Mouse (Mus musculus) splenic B cell, adult 2 months (primary cell): ENCODE measurements around the gene Myocd.

ENCODE experiments used
- DNase-seq: peaks from one replicate; pipeline ENCODE4 v3.0.0-alpha.2; 2011; ENCODE audit warnings: low read depth, low spot score
- H3K27me3 ChIP-seq: 2 replicates; pipeline ENCODE4 v1.6.1; 2012; ENCODE audit warnings: mild to moderate bottlenecking, low read length, moderate library complexity, mixed read lengths; ENCODE audit not compliant: control insufficient read depth, poor library complexity, insufficient read depth, severe bottlenecking
- H3K36me3 ChIP-seq: 2 replicates; pipeline ENCODE4 v1.6.1; 2012; ENCODE audit warnings: mild to moderate bottlenecking, low read length, moderate library complexity, mixed read lengths; ENCODE audit not compliant: control insufficient read depth, poor library complexity, insufficient read depth, severe bottlenecking

Myocd gene

GRCm38 (mm10) chr11:65197280-65197679 is 72.5 kb downstream of the Myocd start:
- H3K27me3 ChIP-seq: no peaks in the 10 kb centered on the region
- DNase-seq: peak; percentile 4
- H3K36me3 ChIP-seq: no peaks in the 10 kb centered on the region

- DNase-seq: no peak
Observed at GRCm38 (mm10) chr11:65186974-65187373, 82.8 kb downstream of the Myocd start.

GRCm38 (mm10) chr11:65185114-65185513 is 84.7 kb downstream of the Myocd start:
- Histone ChIP-seq H3K27me3 (no peaks in the 10 kb centered on the region), H3K36me3 (no peaks in the 10 kb centered on the region)
- DNase-seq: no peak

More at GRCm38 (mm10) chr11:65186974-65187373, 82.8 kb downstream of the Myocd start:
- Histone ChIP-seq H3K27me3 (no peaks in the 10 kb centered on the region), H3K36me3 (no peaks in the 10 kb centered on the region)

- H3K36me3 ChIP-seq: no peaks in the 10 kb centered on the region
- H3K27me3 ChIP-seq: no peaks in the 10 kb centered on the region; the same call in 1 of the 2 replicates
- no peak for DNase-seq
Observed at GRCm38 (mm10) chr11:65170121-65170750, 99.6 kb downstream of the Myocd start.

GRCm38 (mm10) chr11:65162767-65163120 is 107.0 kb downstream of the Myocd start, which contains the start of gene Arhgap44:
Gene Arhgap44 (minus strand): TSS chr11:65162961.
- H3K36me3 ChIP-seq: no peaks in the 10 kb centered on the region
- no peak for DNase-seq
- no peaks in the 10 kb centered on the region; the same call in 1 of the 2 replicates for H3K27me3 ChIP-seq

GRCm38 (mm10) chr11:65161881-65162766 is 107.7 kb downstream of the Myocd start:
- no peak for DNase-seq
- Histone ChIP-seq H3K36me3 (no peaks in the 10 kb centered on the region), H3K27me3 (no peaks in the 10 kb centered on the region)

DNA sequence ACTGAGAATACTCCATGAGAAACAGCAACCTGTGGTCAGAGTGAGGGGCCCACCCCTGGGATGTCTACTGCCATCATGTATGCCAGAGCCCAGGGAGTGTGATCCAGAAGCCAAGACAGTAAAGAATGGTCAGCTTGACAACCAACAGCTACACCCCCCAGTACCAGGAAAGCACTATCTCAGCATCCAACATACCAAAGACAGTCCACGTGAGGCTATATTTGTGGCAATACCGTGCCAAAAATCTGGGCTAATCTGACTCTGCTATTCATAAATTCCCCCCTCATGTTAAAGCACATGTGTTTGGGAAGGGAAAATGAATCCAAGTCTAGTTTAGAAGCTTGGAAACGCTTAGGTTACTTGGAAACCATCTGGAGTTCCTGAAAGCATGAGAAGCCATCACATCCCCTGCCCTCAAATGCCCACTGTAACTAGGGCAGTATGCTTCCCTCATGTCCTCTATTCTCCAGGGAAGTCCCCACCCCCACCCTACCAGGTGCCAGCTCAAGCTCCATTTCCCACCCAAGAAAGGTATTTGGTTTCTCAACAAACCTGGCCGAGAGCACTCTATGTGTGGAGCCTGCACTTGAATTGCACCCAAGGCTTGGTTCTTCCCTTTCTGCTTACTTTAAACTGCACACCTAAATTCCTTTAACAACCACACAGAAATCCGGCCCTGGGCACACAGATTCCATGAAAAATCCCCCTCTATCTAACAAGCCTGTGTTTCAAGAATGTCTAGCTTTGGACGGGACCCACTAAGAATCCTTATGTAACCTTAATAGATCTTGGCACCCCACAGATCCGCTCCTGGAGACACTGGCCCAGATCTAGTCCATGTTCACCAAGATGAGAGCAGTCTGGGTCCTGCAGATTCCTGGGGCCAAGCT is 108.6 kb downstream of the Myocd start:
- DNase-seq: no peak
- H3K36me3 ChIP-seq: no peaks in the 10 kb centered on the region

DNA sequence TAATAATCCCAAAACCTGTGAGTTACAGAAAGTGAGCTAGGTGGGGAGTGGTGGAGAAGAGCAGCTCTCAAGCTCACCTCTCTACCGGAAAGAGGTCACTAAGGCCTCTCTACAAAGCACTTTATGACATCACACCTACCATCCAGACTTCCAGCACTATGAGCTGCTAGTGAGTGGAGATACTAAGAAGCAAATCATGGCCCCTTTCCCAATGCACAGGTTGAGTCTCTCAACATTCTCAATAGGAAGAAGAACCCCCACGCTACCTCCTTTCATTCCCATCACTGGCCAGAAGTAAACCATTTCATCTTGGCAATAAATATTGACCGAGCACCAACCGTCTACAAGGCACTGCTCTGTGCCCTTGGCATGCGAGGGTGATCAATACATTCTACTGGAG is 110.0 kb downstream of the Myocd start, which contains the start of gene 1700086D15Rik:
TSS of gene 1700086D15Rik (minus strand) at position 101 of the 400 bp plus-strand sequence.
- H3K27me3 ChIP-seq: no peaks in the 10 kb centered on the region
- no peak for DNase-seq
- H3K36me3 ChIP-seq: no peaks in the 10 kb centered on the region

More for the DNA sequence above, 108.6 kb downstream of the Myocd start:
- no peaks in the 10 kb centered on the region for H3K27me3 ChIP-seq

DNA sequence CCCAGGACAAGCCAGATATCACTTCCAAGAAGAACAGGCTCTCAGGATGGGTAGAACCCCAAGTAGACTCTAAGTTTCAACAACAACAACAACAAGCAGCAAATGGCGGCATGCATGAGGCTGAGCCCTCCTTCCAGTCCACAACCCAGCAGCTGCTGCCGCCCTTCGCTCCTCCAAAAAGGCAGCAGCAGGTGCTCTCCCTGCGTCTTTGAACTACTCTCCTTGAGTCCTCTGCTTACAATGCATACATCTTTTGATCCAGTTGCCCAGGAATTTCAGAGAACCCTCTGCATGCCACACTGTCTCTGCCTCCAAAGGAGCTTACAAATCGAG is 111.2 kb downstream of the Myocd start:
- Histone ChIP-seq H3K27me3 (no peaks in the 10 kb centered on the region), H3K36me3 (no peaks in the 10 kb centered on the region)
- no peak for DNase-seq

- Histone ChIP-seq H3K27me3 (no peaks in the 10 kb centered on the region), H3K36me3 (no peaks in the 10 kb centered on the region)
- no peak for DNase-seq
Observed at GRCm38 (mm10) chr11:65157966-65158657, 111.7 kb downstream of the Myocd start.

DNA sequence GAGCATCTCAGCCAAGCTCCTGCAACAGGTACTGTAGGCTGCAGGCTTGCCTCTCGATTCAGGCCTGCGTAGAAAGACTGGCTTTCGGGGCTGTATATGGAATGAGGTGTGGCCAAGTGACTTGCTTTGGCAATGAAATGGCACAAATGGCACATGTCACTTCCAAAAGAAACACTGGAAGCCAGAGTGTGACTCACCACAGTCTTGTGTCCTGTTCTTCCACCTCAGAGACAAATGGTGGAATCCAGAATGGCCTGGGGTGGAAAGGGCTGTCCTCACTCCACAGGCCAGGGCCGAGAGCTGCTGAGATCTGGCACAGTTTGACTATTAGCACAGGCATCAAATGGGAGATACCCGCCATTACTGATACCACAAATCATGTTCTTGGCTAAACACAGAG is 116.8 kb downstream of the Myocd start:
- Histone ChIP-seq H3K36me3 (no peaks in the 10 kb centered on the region), H3K27me3 (no peaks in the 10 kb centered on the region)
- no peak for DNase-seq

DNA sequence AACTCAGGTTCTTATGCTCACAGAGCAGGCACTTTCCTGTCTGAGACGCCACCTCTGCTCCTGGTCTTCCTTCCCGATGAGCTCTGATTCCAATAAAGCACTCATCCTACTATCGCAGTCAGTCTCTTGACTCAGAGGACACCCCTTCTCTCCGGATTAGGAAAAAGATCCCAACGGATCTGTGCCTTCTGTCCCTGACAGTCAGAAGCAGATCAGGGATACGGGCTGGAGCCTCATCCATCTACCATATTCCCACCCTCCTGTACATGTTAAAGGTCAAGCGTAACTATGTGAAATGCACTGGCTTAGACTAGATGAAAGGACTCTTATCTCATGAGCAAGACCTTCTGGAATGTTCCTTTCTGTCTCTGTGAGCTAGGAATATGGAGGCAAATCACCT is 121.3 kb downstream of the Myocd start:
- Histone ChIP-seq H3K27me3 (no peaks in the 10 kb centered on the region), H3K36me3 (no peaks in the 10 kb centered on the region)
- no peak for DNase-seq

DNA sequence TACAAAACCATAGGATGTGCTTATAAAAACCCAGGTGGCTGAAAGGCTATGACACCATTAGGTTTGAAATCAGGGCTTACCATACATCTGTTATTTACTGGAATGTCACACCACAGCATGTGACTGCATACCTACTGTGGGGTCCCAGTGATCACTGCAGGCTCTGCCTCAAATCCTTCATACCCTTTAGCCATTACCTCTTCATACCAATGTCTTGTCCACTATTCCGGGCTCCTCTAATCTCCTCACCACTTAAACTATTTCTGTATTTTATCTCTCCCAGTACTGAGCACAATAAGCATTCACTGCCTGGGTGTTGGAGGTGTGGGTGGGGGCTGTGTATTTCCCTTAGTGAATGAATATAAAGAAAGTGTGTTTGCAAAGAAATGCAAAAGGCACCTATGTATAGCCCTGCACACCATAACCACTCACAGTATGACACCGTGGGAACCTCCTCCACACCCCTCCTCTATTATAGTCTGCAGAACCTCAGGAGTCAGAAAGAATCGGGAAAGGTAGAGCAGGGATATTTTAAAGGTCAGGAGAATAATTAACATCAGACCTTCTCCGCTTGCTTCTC is 126.9 kb downstream of the Myocd start:
- DNase-seq: no peak
- H3K27me3 ChIP-seq: no peaks in the 10 kb centered on the region
- no peaks in the 10 kb centered on the region for H3K36me3 ChIP-seq

DNA sequence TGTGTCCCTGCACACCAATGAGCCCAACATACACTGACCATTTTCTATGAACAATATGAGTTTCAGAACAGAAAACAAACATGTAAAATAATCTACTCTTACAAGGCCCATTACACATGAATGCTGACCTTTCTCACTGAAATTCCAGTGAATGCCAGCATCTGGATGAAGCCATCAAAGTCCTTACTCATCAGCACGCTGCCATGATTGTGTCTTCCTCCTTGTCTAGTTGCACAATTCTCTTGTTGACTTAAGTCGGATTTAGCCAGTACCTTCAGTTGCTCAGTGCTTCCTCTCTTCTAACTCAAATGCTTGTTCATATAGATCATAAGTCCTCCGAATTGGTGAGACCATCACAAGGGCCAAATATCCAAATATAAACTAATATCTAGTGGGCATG is 130.8 kb downstream of the Myocd start:
- no peak for DNase-seq
- Histone ChIP-seq H3K27me3 (no peaks in the 10 kb centered on the region), H3K36me3 (no peaks in the 10 kb centered on the region)
